Mouse (Mus musculus) ES-E14 (cell line): ENCODE data around the gene Syngap1.
A peak's percentile ranks its signal among the peaks of the same experiment; 100 is the strongest.
"Not testable (repeated sequence)": the region's sequence is repeated elsewhere in the genome, so short reads cannot be mapped to it uniquely, and the experiment has no call there.

ENCODE experiments used
- CHD2 ChIP-seq: IDR thresholded peaks from 2 replicates; pipeline ENCODE4 v1.6.1; 2014; ENCODE audit warnings: mild to moderate bottlenecking, low read depth, low read length, inconsistent platforms
- HCFC1 ChIP-seq: IDR thresholded peaks from 2 replicates; pipeline ENCODE4 v1.6.1; 2012; ENCODE audit warnings: low read length, inconsistent platforms, borderline replicate concordance; ENCODE audit not compliant: insufficient read depth
- MAFK ChIP-seq: IDR thresholded peaks from 2 replicates; pipeline ENCODE4 v1.6.1; 2014; ENCODE audit warnings: mild to moderate bottlenecking, low read depth, low read length, inconsistent platforms; ENCODE audit not compliant: insufficient read depth
- ZNF384 ChIP-seq: IDR thresholded peaks from 2 replicates; pipeline ENCODE4 v1.6.1; 2012; ENCODE audit warnings: low read depth, low read length, inconsistent platforms

- TF ChIP-seq CHD2, MAFK, HCFC1: not testable (repeated sequence)
- 0 out of 2 replicates have a peak, but pooled peaks have one; percentile 48 for TF ChIP-seq ZNF384
Measured at GRCm38 (mm10) chr17:26977354-26977753, 36.3 kb downstream of the Syngap1 start.
